8 mouse cellular contexts compared by ENCODE assay signal in genomic region chr3:152345732-152346632, GRCm38 (mm10). TPM values are rescaled to one million over a fixed set of nuclear protein-coding genes. Genes with fewer than 3 reads are reported as not detected.
A peak's percentile ranks its signal among the peaks of the same experiment; 100 is the strongest.
DNase-seq lines count a peak whose midpoint lies in the region; ATAC-seq and TF ChIP-seq lines count a peak whose summit lies in the region.

TSS of gene Usp33 (plus strand) at chr3:152346478.

- H3K27ac ChIP-seq in heart, embryonic 12.5 days (ENCODE audit: poor library complexity, severe bottlenecking): peak within 1 kb of the TSS; percentile 67
- peak within 1 kb of the TSS; percentile 65; the same call in 1 of the 2 replicates for H3K27ac ChIP-seq in kidney, postnatal 0 days
- peak within 1 kb of the TSS; percentile 64 for H3K27ac ChIP-seq in liver, embryonic 11.5 days (ENCODE audit: low read depth, low read length)
- H3K27ac ChIP-seq in stomach, embryonic 14.5 days (ENCODE audit: low read length): peak within 1 kb of the TSS; percentile 74; the same call in 1 of the 2 replicates

- H3K4me1 ChIP-seq in erythroblast, embryonic 14.5 days (ENCODE audit: control insufficient read depth): peaks cover 55% of the 10 kb centered on the region
- H3K4me1 ChIP-seq in heart, embryonic 12.5 days (replicated peaks): peaks cover 27% of the 10 kb centered on the region
- peaks cover 4% of the 10 kb centered on the region; the same call in 1 of the 2 replicates for H3K4me1 ChIP-seq in kidney, postnatal 0 days (replicated peaks; ENCODE audit: insufficient read depth, low read length)
- H3K4me1 ChIP-seq in liver, embryonic 11.5 days (replicated peaks; ENCODE audit: control insufficient read depth, insufficient read depth, low read length): peaks cover 17% of the 10 kb centered on the region
- H3K4me1 ChIP-seq in stomach, embryonic 14.5 days (ENCODE audit: control insufficient read depth, insufficient read depth, low read length): peaks cover 10% of the 10 kb centered on the region

- TF ChIP-seq CTCF in C2C12 (IDR thresholded peaks at IDR 0.05; ENCODE audit: control insufficient read depth, insufficient read depth, insufficient read length): no peak
- no peak for TF ChIP-seq CTCF in brain, embryonic 14.5 days (IDR thresholded peaks at IDR 0.05; ENCODE audit: borderline replicate concordance, extremely low read depth, insufficient read depth, insufficient read length)
- 0 out of 2 replicates have a peak, but pooled peaks have one; percentile 7 for TF ChIP-seq CTCF in kidney, postnatal 0 days (IDR thresholded peaks at IDR 0.05; ENCODE audit: low read depth)

- H3K36me3 ChIP-seq in C2C12 (ENCODE audit: control insufficient read depth, insufficient read depth): peaks cover 8% of the 10 kb centered on the region
- peaks cover 23% of the 10 kb centered on the region for H3K36me3 ChIP-seq in erythroblast, embryonic 14.5 days (ENCODE audit: control insufficient read depth)
- no peaks in the 10 kb centered on the region for H3K36me3 ChIP-seq in heart, embryonic 12.5 days
- no peaks in the 10 kb centered on the region for H3K36me3 ChIP-seq in kidney, postnatal 0 days (ENCODE audit: insufficient read depth, low read length)
- no peaks in the 10 kb centered on the region for H3K36me3 ChIP-seq in liver, embryonic 11.5 days (ENCODE audit: control insufficient read depth, insufficient read depth, low read length)
- H3K36me3 ChIP-seq in stomach, embryonic 14.5 days (ENCODE audit: control insufficient read depth, insufficient read depth, low read length): no peaks in the 10 kb centered on the region

- no peaks in the 10 kb centered on the region for H3K27me3 ChIP-seq in C2C12 (ENCODE audit: control insufficient read depth, insufficient read depth, insufficient read length)
- no peaks in the 10 kb centered on the region for H3K27me3 ChIP-seq in erythroblast, embryonic 14.5 days (ENCODE audit: control insufficient read depth)
- no peaks in the 10 kb centered on the region for H3K27me3 ChIP-seq in heart, embryonic 12.5 days (replicated peaks)
- no peaks in the 10 kb centered on the region for H3K27me3 ChIP-seq in kidney, postnatal 0 days (ENCODE audit: insufficient read depth, low read length)
- H3K27me3 ChIP-seq in liver, embryonic 11.5 days (replicated peaks; ENCODE audit: control insufficient read depth, insufficient read depth, low read length): no peaks in the 10 kb centered on the region
- H3K27me3 ChIP-seq in stomach, embryonic 14.5 days (ENCODE audit: control insufficient read depth, insufficient read depth, low read length): no peaks in the 10 kb centered on the region

- peak within 1 kb of the TSS; percentile 88 for H3ac ChIP-seq in C2C12 (ENCODE audit: control insufficient read depth, insufficient read length, low read depth)

- ATAC-seq in heart, embryonic 12.5 days (ENCODE audit: insufficient number of reproducible peaks, low FRiP score): peak; percentile 96
- peak; percentile 96 for ATAC-seq in kidney, postnatal 0 days (replicated peaks; ENCODE audit: low FRiP score, low read depth)
- peak; percentile 95 for ATAC-seq in liver, embryonic 11.5 days (replicated peaks; ENCODE audit: low FRiP score)
- peak; percentile 95 for ATAC-seq in stomach, embryonic 14.5 days (ENCODE audit: insufficient number of reproducible peaks, insufficient read depth, low FRiP score, low read depth)

- H3K79me2 ChIP-seq in C2C12 (ENCODE audit: control insufficient read depth, insufficient read depth): peaks cover 46% of the 10 kb centered on the region

- TF ChIP-seq POLR2A in brain, embryonic 14.5 days (IDR thresholded peaks at IDR 0.05; ENCODE audit: borderline replicate concordance, extremely low read depth, insufficient read depth, insufficient read length, poor library complexity, severe bottlenecking): peak; percentile 95

- WGBS in heart, embryonic 12.5 days: 7% methylated on average over 43 of the region's 44 CpGs
- 9% methylated on average over 32 of the region's 44 CpGs for WGBS in kidney, postnatal 0 days
- 6% methylated on average over 41 of the region's 44 CpGs for WGBS in liver, embryonic 11.5 days
- WGBS in stomach, embryonic 14.5 days: 6% methylated on average over 43 of the region's 44 CpGs

- peak within 1 kb of the TSS; percentile 87 for H3K9ac ChIP-seq in heart, embryonic 12.5 days
- H3K9ac ChIP-seq in kidney, postnatal 0 days (ENCODE audit: low read depth, low read length): peak within 1 kb of the TSS; percentile 83
- H3K9ac ChIP-seq in liver, embryonic 11.5 days (ENCODE audit: low read depth, low read length): peak within 1 kb of the TSS; percentile 90
- H3K9ac ChIP-seq in stomach, embryonic 14.5 days (replicated peaks; ENCODE audit: low read depth, low read length): peak within 1 kb of the TSS; percentile 87

- no peaks in the 10 kb centered on the region for H3K9me3 ChIP-seq in erythroblast, embryonic 14.5 days (ENCODE audit: control insufficient read depth, low read length)
- H3K9me3 ChIP-seq in heart, embryonic 12.5 days (replicated peaks): no peaks in the 10 kb centered on the region
- no peaks in the 10 kb centered on the region for H3K9me3 ChIP-seq in kidney, postnatal 0 days (replicated peaks; ENCODE audit: low read length)
- no peaks in the 10 kb centered on the region for H3K9me3 ChIP-seq in liver, embryonic 11.5 days (ENCODE audit: control insufficient read depth, low read length)
- H3K9me3 ChIP-seq in stomach, embryonic 14.5 days (ENCODE audit: control insufficient read depth, low read depth, low read length): no peaks in the 10 kb centered on the region

- peak; percentile 96 for DNase-seq in brain, embryonic 14.5 days (ENCODE audit: low read depth)
- DNase-seq in kidney, postnatal 0 days (ENCODE audit: low spot score): peak; percentile 94
- peak; percentile 95 for DNase-seq in liver, embryonic 11.5 days (ENCODE audit: low spot score)
- peak; percentile 94 for DNase-seq in naive thymus-derived CD4-positive, alpha-beta T cell, adult 2 months (ENCODE audit: low read depth)

- H3K79me3 ChIP-seq in C2C12 (ENCODE audit: low read depth): peaks cover 34% of the 10 kb centered on the region

- H3K4me3 ChIP-seq in C2C12 (ENCODE audit: insufficient read depth, poor library complexity, severe bottlenecking): peak within 1 kb of the TSS; percentile 75
- peak within 1 kb of the TSS; percentile 77 for H3K4me3 ChIP-seq in erythroblast, embryonic 14.5 days (replicated peaks)
- H3K4me3 ChIP-seq in heart, embryonic 12.5 days: peak within 1 kb of the TSS; percentile 83
- H3K4me3 ChIP-seq in kidney, postnatal 0 days (replicated peaks; ENCODE audit: low read depth, low read length): peak within 1 kb of the TSS; percentile 56
- H3K4me3 ChIP-seq in liver, embryonic 11.5 days (ENCODE audit: low read depth, low read length): peak within 1 kb of the TSS; percentile 80
- H3K4me3 ChIP-seq in stomach, embryonic 14.5 days (ENCODE audit: low read depth, low read length): peak within 1 kb of the TSS; percentile 68

- peak within 1 kb of the TSS; percentile 70 for H3K4me2 ChIP-seq in heart, embryonic 12.5 days
- peak within 1 kb of the TSS; percentile 52 for H3K4me2 ChIP-seq in kidney, postnatal 0 days (ENCODE audit: low read length)
- peak within 1 kb of the TSS; percentile 69 for H3K4me2 ChIP-seq in liver, embryonic 11.5 days
- peak within 1 kb of the TSS; percentile 46 for H3K4me2 ChIP-seq in stomach, embryonic 14.5 days (replicated peaks; ENCODE audit: low read depth, low read length)

TF ChIP-seq in C2C12, 6 proteins besides CTCF, POLR2A, EP300 and RAD21:
- TF ChIP-seq FOSL1 (IDR thresholded peaks at IDR 0.05; ENCODE audit: insufficient read depth, low read length, poor library complexity, severe bottlenecking) (no peak), MYOG (IDR thresholded peaks at IDR 0.05; ENCODE audit: control insufficient read depth, extremely low read depth, insufficient read length) (no peak), CEBPB (IDR thresholded peaks at IDR 0.05; ENCODE audit: low read depth) (no peak), MAX (IDR thresholded peaks at IDR 0.05) (no peak), MYOD1 (IDR thresholded peaks at IDR 0.05; ENCODE audit: control insufficient read depth, insufficient read length, low read depth) (no peak), USF1 (IDR thresholded peaks at IDR 0.05; ENCODE audit: low read depth) (no peak)
TF ChIP-seq in C2C12: peak in this region for 0.

RNA-seq across cellular contexts. Expression of gene Usp33, which starts in this region (rescaled TPM):
- polyA plus RNA-seq in C2C12 (2012; fragmentation: generic; extraction: Trizol): 8.4 TPM
- polyA plus RNA-seq in brain, embryonic 14.5 days (2012; rRNA removed): 84.3 and 86.1 TPM in 2 replicates
- 0.29 and 0.37 TPM in 2 replicates for polyA plus RNA-seq in erythroblast, embryonic 14.5 days (2012)
- 37.7 and 38.1 TPM in 2 replicates for polyA plus RNA-seq in heart, embryonic 12.5 days (2016; fragmentation: Nextera tagmentation; extraction: Ambion mirVana)
- polyA plus RNA-seq in kidney, postnatal 0 days (2015; fragmentation: Nextera tagmentation; extraction: Ambion mirVana): 30.5 and 30.7 TPM in 2 replicates
- polyA plus RNA-seq in liver, embryonic 11.5 days (2014; fragmentation: Nextera tagmentation; extraction: Ambion mirVana): 42.0 and 46.1 TPM in 2 replicates
- polyA plus RNA-seq in stomach, embryonic 14.5 days (2014; fragmentation: Nextera tagmentation; extraction: Ambion mirVana): 45.9 and 49.6 TPM in 2 replicates

Comparison
In these comparisons a context has a peak if more than half of its experiments do, and no peak if none do; other contexts are left out.
1. Peak in every context shown above with its lines: DNase-seq, ATAC-seq, H3K4me3 ChIP-seq and H3K27ac ChIP-seq.